In the genomic region with DNA sequence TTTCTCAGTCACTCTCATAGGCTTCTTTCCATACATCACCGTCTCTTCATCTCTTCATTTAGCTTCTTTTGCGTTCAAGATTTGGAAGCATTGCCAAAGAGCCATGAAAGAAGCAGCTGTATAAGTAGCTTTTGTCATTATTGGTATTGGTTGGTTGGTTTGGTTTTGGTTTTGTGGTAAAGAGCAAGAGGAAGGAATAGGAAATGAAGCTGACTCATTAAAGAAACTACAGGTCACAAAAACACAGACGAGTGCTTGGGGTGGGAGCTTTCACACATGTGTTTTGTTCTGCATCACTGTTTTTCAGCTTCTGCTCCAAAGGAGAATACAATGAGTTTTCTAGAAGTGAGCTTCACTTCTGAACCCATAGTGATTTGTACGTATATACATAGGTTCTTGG, we compare ENCODE assay signal across 27 mouse cellular contexts. TPM values are rescaled to one million over a fixed set of nuclear protein-coding genes. Genes with fewer than 3 reads are reported as not detected.
DNase-seq lines count a peak whose midpoint lies in the region; ATAC-seq lines count a peak whose summit lies in the region.
"Had no signal": no experiment of that assay in that cellular context is flagged by ENCODE, and none has a peak within 500 bp of the region (broad histone marks: within the 10 kb centered on the region; RNA-seq: fewer than 3 reads in every experiment).

No protein-coding gene starts in this region.

- peak; percentile 47 for ATAC-seq in CD4-positive, CD25-positive, alpha-beta regulatory T cell, adult 4 months
- ATAC-seq in common myeloid progenitor, adult 5-6 weeks (replicated peaks; ENCODE audit: low read depth, poor library complexity, severe bottlenecking) = 0 out of 2 replicates have a peak, but pooled peaks have one; percentile 15
- ATAC-seq in hindbrain, embryonic 11.5 days (ENCODE audit: low FRiP score) = no peak
- ATAC-seq: forebrain, embryonic 15.5 days; forebrain, postnatal 0 days; Patski had no signal

- H3K9me3 ChIP-seq in hindbrain, embryonic 11.5 days (ENCODE audit: control insufficient read depth, low read length) = no peaks in the 10 kb centered on the region
- H3K9me3 ChIP-seq: embryonic facial prominence, embryonic 13.5 days; embryonic facial prominence, embryonic 15.5 days; forebrain, embryonic 10.5 days; forebrain, embryonic 12.5 days; forebrain, embryonic 15.5 days; G1E had no signal

- H3K27ac ChIP-seq in hindbrain, embryonic 11.5 days (ENCODE audit: low read depth, low read length) = no peak overlapping the region
- H3K27ac ChIP-seq: embryonic facial prominence, embryonic 13.5 days; embryonic facial prominence, embryonic 15.5 days; forebrain, embryonic 10.5 days; forebrain, embryonic 12.5 days; forebrain, embryonic 15.5 days had no signal

- no peak overlapping the region for H3K4me3 ChIP-seq in hindbrain, embryonic 11.5 days (ENCODE audit: low read depth, low read length)
- H3K4me3 ChIP-seq: embryonic facial prominence, embryonic 13.5 days; embryonic facial prominence, embryonic 15.5 days; erythroblast, embryonic 14.5 days; forebrain, embryonic 10.5 days; forebrain, embryonic 12.5 days; forebrain, embryonic 15.5 days had no signal

- H3K4me2 ChIP-seq in hindbrain, embryonic 11.5 days (replicated peaks; ENCODE audit: low read depth, low read length) = no peak overlapping the region
- H3K4me2 ChIP-seq: embryonic facial prominence, embryonic 13.5 days; embryonic facial prominence, embryonic 15.5 days; forebrain, embryonic 12.5 days; forebrain, embryonic 15.5 days had no signal

- peaks cover 9% of the 10 kb centered on the region; the same call in 1 of the 2 replicates for H3K36me3 ChIP-seq in splenic B cell, adult 2 months (ENCODE audit: control insufficient read depth, insufficient read depth, low read length, poor library complexity, severe bottlenecking)
- H3K36me3 ChIP-seq in hindbrain, embryonic 11.5 days (ENCODE audit: control insufficient read depth, insufficient read depth, low read length) = no peaks in the 10 kb centered on the region

- H3K9ac ChIP-seq in hindbrain, embryonic 11.5 days (ENCODE audit: low read depth, low read length) = no peak overlapping the region
- H3K9ac ChIP-seq: embryonic facial prominence, embryonic 13.5 days; embryonic facial prominence, embryonic 15.5 days; forebrain, embryonic 12.5 days; forebrain, embryonic 15.5 days; forebrain, postnatal 0 days had no signal

- no peaks in the 10 kb centered on the region for H3K27me3 ChIP-seq in splenic B cell, adult 2 months (ENCODE audit: control insufficient read depth, insufficient read depth, low read length, poor library complexity, severe bottlenecking)
- H3K27me3 ChIP-seq in hindbrain, embryonic 11.5 days (ENCODE audit: control insufficient read depth, insufficient read depth, low read length) = no peaks in the 10 kb centered on the region
- H3K27me3 ChIP-seq: embryonic facial prominence, embryonic 13.5 days; embryonic facial prominence, embryonic 15.5 days; forebrain, embryonic 12.5 days; forebrain, embryonic 15.5 days; Patski had no signal

- DNase-seq in A20 (ENCODE audit: low read depth, low spot score) = peak; percentile 52
- DNase-seq in splenic B cell, adult 2 months (ENCODE audit: low read depth, low spot score) = peak; percentile 25
- DNase-seq in frontal cortex, postnatal 10 days (ENCODE audit: low spot score in 2 of 2) = no peak
- no peak for DNase-seq in hindbrain, embryonic 11.5 days (ENCODE audit: low spot score)
- DNase-seq in embryo, embryonic 10 days (ENCODE audit: low spot score) = no peak
- no peak for DNase-seq in thymus, adult 18-20 months
- DNase-seq: adrenal gland, adult 2 months; adrenal gland, postnatal 10 days; adrenal gland, postnatal 25 days; cerebellum, adult 11 months; cerebellum, adult 18-20 months; cerebellum, adult 8-10 months; cerebellum, adult 9-11 months; cerebellum, postnatal 14 days; cerebellum, postnatal 36 days; embryo, embryonic 11 days; forebrain, postnatal 0 days had no signal

- H3K4me1 ChIP-seq in hindbrain, embryonic 11.5 days (replicated peaks; ENCODE audit: control insufficient read depth, insufficient read depth, low read length) = no peaks in the 10 kb centered on the region
- H3K4me1 ChIP-seq: embryonic facial prominence, embryonic 13.5 days; embryonic facial prominence, embryonic 15.5 days; forebrain, embryonic 10.5 days; forebrain, embryonic 12.5 days; forebrain, embryonic 15.5 days had no signal

- 93% methylated on average over 4 of the region's 4 CpGs for WGBS in hindbrain, embryonic 11.5 days

RNA-seq across cellular contexts. Expression of gene Haus2, which starts 9.7 kb away (rescaled TPM):
- polyA plus RNA-seq in CD4-positive, CD25-positive, alpha-beta regulatory T cell, adult 4 months (2017; shearing (Covaris generic)) = 10 to 100 TPM; 14.1 to 22.1 TPM
- total RNA-seq in common myeloid progenitor, adult 5-6 weeks (2017) = 22.5 and 28.5 TPM in 2 replicates
- polyA plus RNA-seq in hindbrain, embryonic 11.5 days (2014; fragmentation: Nextera tagmentation; extraction: Ambion mirVana) = 36.0 and 40.6 TPM in 2 replicates

RNA-seq across cellular contexts. Expression of gene Lrrc57, which starts 9.8 kb away (rescaled TPM):
- 10 to 100 TPM; 33.0 to 37.2 TPM for polyA plus RNA-seq in CD4-positive, CD25-positive, alpha-beta regulatory T cell, adult 4 months (2017; shearing (Covaris generic))
- total RNA-seq in common myeloid progenitor, adult 5-6 weeks (2017) = 15.0 and 22.8 TPM in 2 replicates
- 34.0 and 39.3 TPM in 2 replicates for polyA plus RNA-seq in hindbrain, embryonic 11.5 days (2014; fragmentation: Nextera tagmentation; extraction: Ambion mirVana)

RNA-seq across cellular contexts. Expression of gene Stard9, which starts 29.4 kb away (rescaled TPM):
- polyA plus RNA-seq in CD4-positive, CD25-positive, alpha-beta regulatory T cell, adult 4 months (2017; shearing (Covaris generic)) = under 1 TPM; 0.48 to 0.59 TPM
- 1.6 and 2.5 TPM in 2 replicates for total RNA-seq in common myeloid progenitor, adult 5-6 weeks (2017)
- polyA plus RNA-seq in hindbrain, embryonic 11.5 days (2014; fragmentation: Nextera tagmentation; extraction: Ambion mirVana) = 3.5 and 6.4 TPM in 2 replicates

RNA-seq across cellular contexts. Expression of gene Snap23, which starts 32.0 kb away (rescaled TPM):
- 10 to 100 TPM; 51.9 to 61.8 TPM for polyA plus RNA-seq in CD4-positive, CD25-positive, alpha-beta regulatory T cell, adult 4 months (2017; shearing (Covaris generic))
- 65.1 and 76.5 TPM in 2 replicates for total RNA-seq in common myeloid progenitor, adult 5-6 weeks (2017)
- polyA plus RNA-seq in hindbrain, embryonic 11.5 days (2014; fragmentation: Nextera tagmentation; extraction: Ambion mirVana) = 47.3 and 55.3 TPM in 2 replicates

RNA-seq across cellular contexts. Expression of gene Zfp106, which starts 35.9 kb away (rescaled TPM):
- 10 to 100 TPM; 20.9 to 26.0 TPM for polyA plus RNA-seq in CD4-positive, CD25-positive, alpha-beta regulatory T cell, adult 4 months (2017; shearing (Covaris generic))
- 81.8 and 174 TPM in 2 replicates for total RNA-seq in common myeloid progenitor, adult 5-6 weeks (2017)
- 59.8 and 72.6 TPM in 2 replicates for polyA plus RNA-seq in hindbrain, embryonic 11.5 days (2014; fragmentation: Nextera tagmentation; extraction: Ambion mirVana)

Comparison
In these comparisons a context has a peak if more than half of its experiments do, and no peak if none do; other contexts are left out.
1. DNase-seq: peak in A20 (single experiment) and splenic B cell, adult 2 months (single experiment); none in frontal cortex, postnatal 10 days (0 of 2), hindbrain, embryonic 11.5 days (single experiment), embryo, embryonic 10 days (single experiment) and thymus, adult 18-20 months (0 of 2).